Mouse (Mus musculus): ENCODE measurements around the gene Arhgap4. TPM values are rescaled to one million over a fixed set of nuclear protein-coding genes. Genes with fewer than 3 reads are reported as not detected.

Gene Arhgap4
- polyA plus RNA-seq, 1 experiment from 2014 or later, result 1.0 TPM

DNA sequence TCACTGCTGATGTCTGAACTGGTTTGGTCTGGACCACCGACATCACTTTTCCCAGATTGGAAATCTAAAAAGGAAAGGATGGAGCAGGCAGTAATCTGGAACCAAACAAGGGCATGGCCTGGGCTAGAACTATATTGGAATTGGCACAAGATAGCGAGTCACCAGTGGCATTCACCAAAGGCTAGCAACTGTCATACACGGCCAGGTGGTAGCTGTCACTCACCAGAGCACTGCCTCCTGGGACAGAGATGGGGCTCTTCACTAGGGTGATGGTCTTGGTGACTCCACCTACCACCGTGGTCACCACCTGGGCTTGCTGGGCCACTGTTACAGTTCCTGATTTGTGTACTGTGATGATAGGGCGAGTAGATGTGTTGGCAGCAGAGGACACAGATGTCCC is 30.9 kb upstream of the Arhgap4 start:
- POLR2A ChIA-PET, result no interaction called here

DNA sequence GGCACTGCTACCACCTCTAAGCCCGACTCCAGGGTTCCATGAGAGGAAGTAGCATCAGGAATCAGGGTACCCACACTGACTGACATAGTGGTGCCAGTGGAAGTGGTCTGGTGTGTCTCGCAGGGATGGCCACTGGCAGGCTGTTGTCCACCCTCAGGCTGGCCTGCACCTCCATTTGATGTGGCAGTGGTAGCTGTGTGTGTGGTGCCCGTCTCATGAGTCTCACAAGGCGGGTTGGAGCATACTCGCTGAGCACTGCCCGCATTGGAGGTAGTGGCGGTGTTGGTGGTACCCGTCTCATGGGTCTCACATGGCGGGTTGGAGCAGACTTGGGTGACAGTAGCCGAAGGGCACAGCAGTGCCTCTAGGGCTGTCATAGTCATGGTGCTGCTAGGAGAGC is 27.7 kb upstream of the Arhgap4 start:
- no peak for DNase-seq (ENCODE audit: low read depth, low spot score)
- H3K27me3 ChIP-seq, result peaks cover 2% of the 10 kb centered on the region
- ChIA-PET POLR2A (no interaction called here), CTCF (interaction anchor here (1.0 to 1.3 kb wide), 2 partner anchors 11 to 55 kb away, joined by 3 read pairs; no protein-coding TSS in a partner anchor)
- TF ChIP-seq CTCF (IDR thresholded peaks at IDR 0.05), result no peak
- in situ Hi-C loops (cut with MboI; ENCODE audit: low pct_unique_long_range_greater_than_20kb), result no loop called here
- no peak for ATAC-seq

More for the DNA sequence above, 30.9 kb upstream of the Arhgap4 start:
- no peak for TF ChIP-seq CTCF (IDR thresholded peaks at IDR 0.05)
- CTCF ChIA-PET, result no interaction called here
- peaks cover 2% of the 10 kb centered on the region for H3K27me3 ChIP-seq
- in situ Hi-C loops (cut with MboI; ENCODE audit: low pct_unique_long_range_greater_than_20kb), result loop anchor here (25.0 kb wide), 1 partner anchor 460 kb away; no protein-coding TSS in a partner anchor
- ATAC-seq (no peak), DNase-seq (ENCODE audit: low read depth, low spot score) (no peak)

DNA sequence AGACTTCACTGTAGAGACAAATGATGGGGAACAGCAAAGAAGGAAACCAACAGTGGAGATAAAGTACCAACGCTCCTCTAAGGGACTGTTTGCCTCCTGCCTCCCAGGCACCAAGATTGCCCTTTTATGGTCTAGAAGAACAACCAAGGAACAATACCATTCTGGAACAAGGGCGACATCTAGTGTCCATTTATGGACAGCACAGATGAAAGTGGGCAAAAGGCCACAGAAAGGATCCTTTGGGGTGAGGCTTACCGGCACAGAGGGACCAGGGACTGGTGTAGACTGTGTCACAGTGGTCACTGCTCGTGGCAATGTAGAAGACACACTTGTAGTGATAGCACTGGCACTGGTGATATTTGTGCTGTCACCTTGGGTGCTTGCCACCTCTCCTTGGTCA is 27.0 kb upstream of the Arhgap4 start:
- CTCF ChIA-PET, result interaction anchor here (1.0 to 1.3 kb wide), 2 partner anchors 10 to 55 kb away, joined by 3 read pairs; no protein-coding TSS in a partner anchor
- POLR2A ChIA-PET, result no interaction called here
- ATAC-seq, result peak; percentile 40
- H3K27me3 ChIP-seq, result peaks cover 2% of the 10 kb centered on the region
- in situ Hi-C loops (cut with MboI; ENCODE audit: low pct_unique_long_range_greater_than_20kb), result no loop called here
- TF ChIP-seq CTCF (IDR thresholded peaks at IDR 0.05), result no peak
- no peak for DNase-seq (ENCODE audit: low read depth, low spot score)

DNA sequence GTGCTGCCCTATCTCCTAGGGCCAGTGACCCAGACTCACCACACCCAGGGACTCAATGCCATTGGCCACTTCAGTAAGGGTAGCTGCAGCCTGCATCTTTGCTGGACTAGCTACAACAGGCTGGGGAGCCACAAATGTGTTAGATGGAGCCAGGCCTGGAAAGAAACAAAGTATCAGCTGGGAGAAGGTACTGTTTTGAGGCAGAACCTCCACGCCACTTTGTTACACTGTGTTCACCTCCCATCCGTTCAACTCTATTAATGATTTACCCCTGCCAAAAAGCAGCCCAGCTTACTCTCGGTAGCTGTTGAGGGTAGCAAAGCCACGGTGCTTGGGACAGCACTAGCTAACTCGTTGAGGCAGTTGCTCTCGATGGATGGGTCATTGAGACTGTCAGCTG is 25.2 kb upstream of the Arhgap4 start:
- H3K27me3 ChIP-seq, result peaks cover 2% of the 10 kb centered on the region
- ChIA-PET CTCF (interaction anchor here (1.5 to 1.9 kb wide), 2 partner anchors 11 to 17 kb away, joined by 4 to 5 read pairs; partner anchors contain the start of gene Renbp), POLR2A (interaction anchor here (1.0 to 1.3 kb wide), 2 partner anchors 10 to 21 kb away, joined by 3 to 4 read pairs; no protein-coding TSS in a partner anchor)
- no peak for DNase-seq (ENCODE audit: low read depth, low spot score)
- in situ Hi-C loops (cut with MboI; ENCODE audit: low pct_unique_long_range_greater_than_20kb), result no loop called here
- no peak for ATAC-seq
- TF ChIP-seq CTCF (IDR thresholded peaks at IDR 0.05), result no peak

DNA sequence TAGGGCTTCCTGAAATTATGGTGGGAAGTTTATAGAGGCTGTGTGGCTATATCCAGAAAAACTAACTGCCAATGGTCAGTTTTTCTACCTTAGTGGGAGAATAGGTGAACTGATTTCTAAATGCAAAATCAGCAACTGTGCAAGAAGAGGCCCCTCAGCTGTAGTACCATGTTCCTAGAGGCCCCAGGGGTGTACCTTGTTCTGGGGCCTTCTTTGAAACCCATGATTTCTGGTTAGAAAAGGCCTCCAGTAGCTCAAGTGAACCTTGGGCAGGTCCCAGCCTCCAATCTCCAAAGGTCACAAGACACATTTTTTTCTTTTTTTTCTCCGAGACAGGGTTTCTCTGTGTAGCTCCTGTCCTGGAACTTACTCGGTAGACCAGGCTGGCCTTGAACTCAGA is 20.6 kb upstream of the Arhgap4 start:
- H3K27me3 ChIP-seq, result peaks cover 7% of the 10 kb centered on the region
- DNase-seq (ENCODE audit: low read depth, low spot score) (no peak), ATAC-seq (no peak)
- ChIA-PET POLR2A (interaction anchor here (1.1 kb wide), 1 partner anchor 20 kb away, joined by 3 read pairs; no protein-coding TSS in a partner anchor), CTCF (no interaction called here)
- TF ChIP-seq CTCF (IDR thresholded peaks at IDR 0.05), result no peak
- in situ Hi-C loops (cut with MboI; ENCODE audit: low pct_unique_long_range_greater_than_20kb), result no loop called here

DNA sequence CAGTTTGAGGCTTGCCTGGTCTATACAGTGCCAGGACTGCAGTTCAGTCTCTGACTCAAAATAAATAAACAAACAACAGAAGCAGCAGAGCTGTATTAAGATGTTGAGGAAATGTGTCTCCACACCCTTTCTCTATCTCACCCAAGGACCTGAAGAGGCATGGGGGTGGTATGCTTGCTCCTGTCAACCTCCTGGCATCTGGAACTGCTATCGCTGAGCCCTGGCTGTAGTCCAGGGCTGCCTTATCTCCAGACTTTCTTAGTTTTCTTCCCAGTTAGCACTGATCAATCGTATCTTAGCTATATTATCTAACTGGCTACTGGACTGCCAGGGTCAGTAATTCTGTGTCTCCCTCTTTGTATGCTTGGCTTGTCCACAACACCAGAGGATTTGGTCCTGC is 20.2 kb upstream of the Arhgap4 start:
- CTCF ChIA-PET, result no interaction called here
- POLR2A ChIA-PET, result no interaction called here
- no peak for DNase-seq (ENCODE audit: low read depth, low spot score)
- no peak for TF ChIP-seq CTCF (IDR thresholded peaks at IDR 0.05)
- in situ Hi-C loops (cut with MboI; ENCODE audit: low pct_unique_long_range_greater_than_20kb), result no loop called here
- no peak for ATAC-seq
- peaks cover 7% of the 10 kb centered on the region for H3K27me3 ChIP-seq

DNA sequence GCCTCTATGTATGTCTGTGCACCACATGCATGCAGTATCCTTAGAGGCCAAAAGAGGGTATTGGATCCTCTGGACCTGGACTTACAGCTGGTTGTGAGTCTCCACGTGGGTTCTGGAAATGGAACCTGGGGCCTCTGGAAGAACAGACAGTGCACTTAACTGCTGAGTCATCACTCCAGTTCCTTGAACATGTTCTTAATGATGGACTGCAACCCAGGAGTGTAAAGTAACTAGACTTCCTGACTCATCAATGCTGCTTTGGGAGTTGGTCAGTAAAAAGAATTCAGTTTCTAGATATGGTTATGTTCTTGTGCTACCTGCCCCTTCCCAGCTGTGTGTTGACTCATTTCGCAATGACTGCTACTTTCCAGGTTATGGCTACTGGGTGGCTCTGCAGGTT is 10.2 kb upstream of the Arhgap4 start:
- in situ Hi-C loops (cut with MboI; ENCODE audit: low pct_unique_long_range_greater_than_20kb), result no loop called here
- DNase-seq (ENCODE audit: low read depth, low spot score) (no peak), ATAC-seq (no peak)
- no peak for TF ChIP-seq CTCF (IDR thresholded peaks at IDR 0.05)
- peaks cover 12% of the 10 kb centered on the region for H3K27me3 ChIP-seq
- CTCF ChIA-PET, result no interaction called here
- POLR2A ChIA-PET, result no interaction called here

DNA sequence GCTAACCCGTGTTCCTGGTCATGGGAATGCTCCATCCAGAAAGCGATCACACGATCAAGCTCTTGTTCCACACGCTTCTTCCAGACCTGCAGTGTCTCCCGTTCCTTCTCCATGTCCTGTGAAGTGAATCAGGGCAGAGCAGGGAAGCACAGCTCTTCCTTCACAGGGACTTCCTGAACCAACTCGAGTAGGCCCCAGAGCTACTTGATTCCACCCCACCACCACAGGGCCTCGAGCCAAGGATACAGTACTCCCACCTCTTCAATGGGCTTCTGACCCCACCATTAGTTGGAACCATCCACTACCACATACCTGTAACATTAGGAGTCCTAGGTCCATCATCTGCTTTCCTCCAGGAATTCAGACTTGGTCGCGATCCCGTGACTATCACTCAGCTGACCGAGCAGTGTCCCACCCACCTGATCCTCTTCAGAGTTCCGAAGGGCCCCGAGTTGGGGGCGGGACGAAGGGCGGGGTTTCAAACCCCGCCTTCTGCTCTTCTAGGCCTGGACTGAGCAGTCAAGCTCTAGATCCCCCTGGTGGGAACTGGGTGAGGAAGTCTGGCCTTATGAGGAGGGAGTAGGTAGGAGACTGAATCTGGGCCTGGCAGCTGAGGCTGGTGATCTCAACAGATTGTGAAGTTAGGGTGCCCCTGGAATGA is 8.9 kb upstream of the Arhgap4 start, which contains the start of gene Renbp:
Renbp (minus strand) TSS at position 449 of the 661 bp plus-strand sequence.
- ChIA-PET CTCF (interaction anchor here (1.4 to 2.3 kb wide), 2 partner anchors 10 to 17 kb away, joined by 5 read pairs; partner anchors contain the start of genes Arhgap4 and Naa10), POLR2A (no interaction called here)

DNA sequence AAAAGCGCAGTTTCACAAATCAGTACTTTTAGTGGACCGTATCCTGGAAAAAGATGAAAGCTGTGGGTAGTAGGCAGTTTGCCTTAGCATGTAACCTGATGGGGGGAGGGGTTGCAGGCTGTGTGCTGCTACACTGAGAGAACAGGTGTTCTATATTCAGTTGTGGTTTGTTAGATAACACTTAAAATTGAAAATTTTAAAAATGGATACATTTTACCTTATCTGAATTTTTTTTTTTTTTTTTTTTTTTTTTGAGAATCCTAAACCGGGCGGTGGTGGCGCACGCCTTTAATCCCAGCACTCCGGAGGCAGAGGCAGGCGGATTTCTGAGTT is 846 bp upstream of the Arhgap4 start:
- peaks cover 7% of the 10 kb centered on the region for H3K27me3 ChIP-seq
- POLR2A ChIA-PET, result interaction anchor here (1.2 kb wide), 1 partner anchor 20 kb away, joined by 3 read pairs; no protein-coding TSS in a partner anchor
- in situ Hi-C loops (cut with MboI; ENCODE audit: low pct_unique_long_range_greater_than_20kb), result no loop called here
- no peak for ATAC-seq
- no peak for DNase-seq (ENCODE audit: low read depth, low spot score)
- TF ChIP-seq CTCF (IDR thresholded peaks at IDR 0.05), result no peak
- CTCF ChIA-PET, result no interaction called here

More for the DNA sequence above, 8.9 kb upstream of the Arhgap4 start, which contains the start of gene Renbp:
- peaks cover 7% of the 10 kb centered on the region for H3K27me3 ChIP-seq
- no peak for TF ChIP-seq CTCF (IDR thresholded peaks at IDR 0.05)
- peak; percentile 93 for ATAC-seq
- DNase-seq (ENCODE audit: low read depth, low spot score), result peak; percentile 49
- in situ Hi-C loops (cut with MboI; ENCODE audit: low pct_unique_long_range_greater_than_20kb), result no loop called here

DNA sequence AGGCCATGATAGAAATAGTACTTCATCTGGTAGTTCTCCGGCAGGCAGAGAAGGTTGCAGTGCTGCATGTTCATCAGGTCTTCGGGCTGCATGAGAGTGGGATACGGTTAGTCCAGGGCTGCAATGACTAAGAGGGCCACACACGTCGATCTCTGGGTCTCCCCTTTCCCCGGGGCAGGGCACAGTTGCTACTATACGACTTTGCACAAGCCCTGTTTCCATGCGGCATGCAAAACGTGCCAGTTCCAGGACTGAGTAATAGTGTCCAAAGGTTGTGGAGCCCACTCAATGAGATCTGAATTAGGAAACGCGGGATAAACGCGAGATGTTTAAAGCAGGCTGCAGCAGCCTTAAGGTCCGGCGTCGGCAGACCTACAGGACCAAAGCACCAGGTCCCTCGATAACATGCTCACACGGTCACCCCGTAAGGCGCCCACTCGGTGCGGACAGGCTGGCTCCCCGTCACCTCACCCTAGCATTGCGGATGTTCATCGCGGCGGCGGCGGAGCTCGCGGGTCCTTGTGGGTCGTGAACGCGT is 316 bp downstream of the Arhgap4 start:
- no peak for TF ChIP-seq CTCF (IDR thresholded peaks at IDR 0.05)
- DNase-seq (ENCODE audit: low read depth, low spot score) (no peak), ATAC-seq (no peak)
- ChIA-PET POLR2A (interaction anchor here (0.8 kb wide), 1 partner anchor 40 kb away, joined by 3 read pairs; no protein-coding TSS in a partner anchor), CTCF (interaction anchor here (2.6 kb wide), 1 partner anchor 9 kb away, joined by 5 read pairs; the partner anchor contains the start of gene Renbp)
- peaks cover 7% of the 10 kb centered on the region for H3K27me3 ChIP-seq
- in situ Hi-C loops (cut with MboI; ENCODE audit: low pct_unique_long_range_greater_than_20kb), result no loop called here

DNA sequence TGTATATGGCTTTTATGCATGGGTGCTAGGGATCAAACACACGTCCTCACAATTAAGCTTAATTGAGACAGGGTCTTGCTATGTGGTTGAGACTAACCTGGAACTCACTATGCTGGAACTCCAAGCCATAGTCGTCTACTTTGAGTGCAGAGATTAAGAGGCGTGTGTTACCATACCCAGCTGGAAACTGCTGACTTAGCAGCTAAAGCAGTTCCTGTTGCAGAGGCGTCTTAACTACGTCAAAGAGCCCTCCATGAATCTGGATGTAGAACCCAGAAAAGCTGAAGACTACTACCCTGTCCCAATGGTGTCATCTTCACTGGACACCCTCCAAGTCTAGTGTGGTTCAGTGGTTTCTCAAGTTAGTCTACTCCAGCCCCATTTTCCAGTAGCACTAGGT is 3.0 kb downstream of the Arhgap4 start:
- POLR2A ChIA-PET, result no interaction called here
- H3K27me3 ChIP-seq, result peaks cover 4% of the 10 kb centered on the region
- no peak for TF ChIP-seq CTCF (IDR thresholded peaks at IDR 0.05)
- DNase-seq (ENCODE audit: low read depth, low spot score) (no peak), ATAC-seq (no peak)
- in situ Hi-C loops (cut with MboI; ENCODE audit: low pct_unique_long_range_greater_than_20kb), result no loop called here
- CTCF ChIA-PET, result no interaction called here
